Mouse (Mus musculus): ENCODE data around the gene Drc1. TPM values are rescaled to one million over a fixed set of nuclear protein-coding genes. Genes with fewer than 3 reads are reported as not detected.

Gene Drc1
- 1.1 and 3.4 TPM in 2 replicates for polyA plus RNA-seq (2014; fragmentation: Nextera tagmentation; extraction: Ambion mirVana)

DNA sequence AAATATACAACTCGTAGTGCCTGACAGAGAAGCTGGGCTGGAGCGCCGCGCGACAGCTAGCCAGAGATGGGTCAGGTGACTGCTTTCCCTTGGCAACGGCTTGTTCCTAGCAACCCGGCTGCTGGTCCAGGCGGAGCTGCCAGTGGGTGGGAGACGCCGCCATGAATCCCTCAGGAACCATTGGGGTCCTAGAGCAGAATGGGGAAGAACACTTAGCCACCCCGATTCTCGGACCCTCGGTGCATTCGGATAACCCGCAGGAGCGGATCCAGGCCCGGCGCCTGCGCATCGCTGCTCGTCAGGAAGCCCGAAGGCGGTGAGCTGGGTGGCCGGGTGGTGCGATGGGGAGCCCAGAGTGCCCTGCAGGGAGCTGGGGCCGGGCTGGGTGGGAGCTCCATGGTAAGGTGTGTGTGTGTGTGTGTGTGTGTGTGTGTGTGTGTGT lies at the start of gene Drc1:
TSS of gene Drc1 (plus strand) at position 98 of the 442 bp plus-strand sequence.
- peak; percentile 58 for DNase-seq (ENCODE audit: low spot score)
- no peaks in the 10 kb centered on the region for H3K4me1 ChIP-seq (ENCODE audit: control insufficient read depth, insufficient read depth, low read length)
- H3K27me3 ChIP-seq (replicated peaks; ENCODE audit: control insufficient read depth, insufficient read depth, low read length), result no peaks in the 10 kb centered on the region
- H3K27ac ChIP-seq (replicated peaks; ENCODE audit: low read depth, low read length), result no peak within 1 kb of the TSS
- peaks cover 12% of the 10 kb centered on the region for H3K9me3 ChIP-seq (ENCODE audit: control insufficient read depth, low read length)
- H3K36me3 ChIP-seq (ENCODE audit: control insufficient read depth, insufficient read depth, low read length), result no peaks in the 10 kb centered on the region
- H3K9ac ChIP-seq (ENCODE audit: low read depth, low read length), result peak within 1 kb of the TSS; percentile 35
- WGBS, result 3% methylated on average over 26 of the region's 26 CpGs
- ATAC-seq (ENCODE audit: low read depth), result peak; percentile 82
- peak within 1 kb of the TSS; percentile 34 for H3K4me3 ChIP-seq (ENCODE audit: low read depth, low read length)
- H3K4me2 ChIP-seq (ENCODE audit: low read depth, low read length), result peak within 1 kb of the TSS; percentile 58

GRCm38 (mm10) chr5:30231891-30232270 lies 49.3 kb upstream of the Drc1 start:
- Histone ChIP-seq H3K27me3 (replicated peaks; ENCODE audit: control insufficient read depth, insufficient read depth, low read length) (no peaks in the 10 kb centered on the region), H3K4me2 (ENCODE audit: low read depth, low read length) (peak overlapping the region; percentile 61), H3K36me3 (ENCODE audit: control insufficient read depth, insufficient read depth, low read length) (0 out of 2 replicates have a peak, but pooled peaks cover 8% of the 10 kb centered on the region), H3K9ac (ENCODE audit: low read depth, low read length) (peak overlapping the region; percentile 62), H3K27ac (replicated peaks; ENCODE audit: low read depth, low read length) (no peak overlapping the region; the same call in 1 of the 2 replicates), H3K9me3 (ENCODE audit: control insufficient read depth, low read length) (0 out of 2 replicates have a peak, but pooled peaks cover 9% of the 10 kb centered on the region), H3K4me3 (ENCODE audit: low read depth, low read length) (peak overlapping the region; percentile 76), H3K4me1 (ENCODE audit: control insufficient read depth, insufficient read depth, low read length) (peaks cover 12% of the 10 kb centered on the region)
- WGBS, result 42% methylated on average over 16 of the region's 16 CpGs
- DNase-seq (ENCODE audit: low spot score), result no peak
- ATAC-seq (ENCODE audit: low read depth), result no peak

DNA sequence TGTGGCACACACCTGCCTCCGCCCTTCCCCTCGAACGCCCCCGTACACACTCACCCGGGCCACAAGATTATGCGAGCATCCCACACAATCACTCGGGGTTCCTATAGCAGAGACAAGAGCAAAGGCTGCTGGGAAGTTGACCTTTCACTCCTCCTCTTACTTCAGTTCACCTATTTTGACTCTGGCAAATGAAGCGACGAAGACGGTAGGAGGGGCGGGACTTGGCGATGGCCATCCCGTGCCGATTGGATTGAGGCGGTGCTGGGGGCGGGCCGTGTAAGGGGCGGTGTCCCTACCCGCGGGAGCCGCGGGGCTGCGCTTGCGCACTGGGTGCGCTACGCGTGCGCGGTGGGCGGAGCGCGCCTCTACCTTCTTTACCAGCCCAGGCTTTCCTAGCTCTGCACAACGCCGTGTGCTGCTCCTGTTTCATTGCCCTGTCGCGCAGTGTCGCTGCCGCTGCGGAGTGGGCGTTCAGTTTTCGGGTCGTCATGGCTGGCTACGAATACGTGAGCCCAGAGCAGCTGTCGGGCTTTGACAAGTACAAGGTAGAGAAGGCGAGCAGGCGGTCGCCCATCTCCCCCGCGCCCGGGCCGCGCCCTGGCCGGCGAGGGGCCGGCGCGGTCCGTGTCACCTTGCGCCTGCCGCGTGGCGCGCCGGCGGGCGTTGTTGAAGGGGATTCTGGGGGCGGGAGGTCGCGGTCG lies 48.8 kb upstream of the Drc1 start, which contains the start of gene Selenoi:
TSS of gene Selenoi (plus strand) at position 311 of the 701 bp plus-strand sequence.
- Histone ChIP-seq H3K4me1 (ENCODE audit: control insufficient read depth, insufficient read depth, low read length) (peaks cover 12% of the 10 kb centered on the region), H3K9ac (ENCODE audit: low read depth, low read length) (peak within 1 kb of the TSS; percentile 79), H3K9me3 (ENCODE audit: control insufficient read depth, low read length) (0 out of 2 replicates have a peak, but pooled peaks cover 9% of the 10 kb centered on the region), H3K4me3 (ENCODE audit: low read depth, low read length) (peak within 1 kb of the TSS; percentile 76), H3K36me3 (ENCODE audit: control insufficient read depth, insufficient read depth, low read length) (0 out of 2 replicates have a peak, but pooled peaks cover 8% of the 10 kb centered on the region), H3K4me2 (ENCODE audit: low read depth, low read length) (peak within 1 kb of the TSS; percentile 61), H3K27ac (replicated peaks; ENCODE audit: low read depth, low read length) (peak within 1 kb of the TSS; percentile 83), H3K27me3 (replicated peaks; ENCODE audit: control insufficient read depth, insufficient read depth, low read length) (no peaks in the 10 kb centered on the region)
- WGBS, result 2% methylated on average over 48 of the region's 71 CpGs
- peak; percentile 99 for ATAC-seq (ENCODE audit: low read depth)
- peak; percentile 99 for DNase-seq (ENCODE audit: low spot score)

DNA sequence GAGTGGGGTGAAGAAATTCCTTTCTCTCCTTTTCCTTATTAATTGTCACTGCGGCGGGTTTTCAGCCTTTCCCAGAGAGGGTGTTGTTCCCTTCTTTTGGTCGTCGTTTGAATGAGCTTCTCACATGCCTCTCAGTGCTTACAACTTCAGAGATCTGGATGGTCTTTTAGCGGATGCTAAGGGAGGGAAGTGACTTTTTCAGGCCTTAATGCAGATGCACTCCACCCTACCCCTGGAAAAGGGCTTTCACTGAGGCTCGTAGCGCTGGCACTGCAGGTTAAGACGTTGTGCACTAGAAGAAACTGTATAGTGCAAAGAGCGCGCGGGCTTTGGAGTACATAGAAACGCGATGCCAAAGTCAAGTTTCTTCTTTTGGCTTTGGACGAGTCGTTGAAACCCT lies 48.1 kb upstream of the Drc1 start:
- Histone ChIP-seq H3K27ac (replicated peaks; ENCODE audit: low read depth, low read length) (peak overlapping the region; percentile 83), H3K4me1 (ENCODE audit: control insufficient read depth, insufficient read depth, low read length) (peaks cover 12% of the 10 kb centered on the region), H3K4me2 (ENCODE audit: low read depth, low read length) (peak overlapping the region; percentile 61), H3K9me3 (ENCODE audit: control insufficient read depth, low read length) (0 out of 2 replicates have a peak, but pooled peaks cover 9% of the 10 kb centered on the region), H3K9ac (ENCODE audit: low read depth, low read length) (peak overlapping the region; percentile 79), H3K27me3 (replicated peaks; ENCODE audit: control insufficient read depth, insufficient read depth, low read length) (no peaks in the 10 kb centered on the region), H3K36me3 (ENCODE audit: control insufficient read depth, insufficient read depth, low read length) (0 out of 2 replicates have a peak, but pooled peaks cover 8% of the 10 kb centered on the region), H3K4me3 (ENCODE audit: low read depth, low read length) (peak overlapping the region; percentile 76)
- ATAC-seq (ENCODE audit: low read depth) (no peak), DNase-seq (ENCODE audit: low spot score) (peak; percentile 44)
- WGBS, result under 1% methylated on average over 15 of the region's 15 CpGs

DNA sequence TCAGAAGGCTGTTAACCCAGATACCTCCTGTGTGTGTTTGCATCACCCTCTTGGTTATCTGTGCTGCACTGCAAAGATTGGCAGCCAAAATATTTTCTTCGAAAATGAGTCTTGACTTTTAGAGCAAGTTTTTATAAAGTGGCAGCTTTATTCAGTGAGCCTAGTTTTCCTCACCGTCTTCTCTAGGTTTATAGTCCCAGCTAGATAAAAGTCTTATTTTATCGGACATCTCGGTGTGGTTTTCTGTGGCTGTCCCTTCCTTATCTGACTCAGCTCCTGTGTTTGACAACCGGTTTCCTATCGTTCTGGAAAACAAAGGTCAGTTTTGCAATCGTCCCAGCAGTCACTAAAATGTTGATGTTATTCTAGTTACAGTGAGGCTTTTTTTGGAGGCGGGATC lies 47.2 kb upstream of the Drc1 start:
- H3K4me1 ChIP-seq (ENCODE audit: control insufficient read depth, insufficient read depth, low read length), result peaks cover 12% of the 10 kb centered on the region
- H3K4me3 ChIP-seq (ENCODE audit: low read depth, low read length), result peak overlapping the region; percentile 76
- H3K9me3 ChIP-seq (ENCODE audit: control insufficient read depth, low read length), result 0 out of 2 replicates have a peak, but pooled peaks cover 9% of the 10 kb centered on the region
- DNase-seq (ENCODE audit: low spot score) (no peak), ATAC-seq (ENCODE audit: low read depth) (no peak)
- 0 out of 2 replicates have a peak, but pooled peaks cover 8% of the 10 kb centered on the region for H3K36me3 ChIP-seq (ENCODE audit: control insufficient read depth, insufficient read depth, low read length)
- no peaks in the 10 kb centered on the region for H3K27me3 ChIP-seq (replicated peaks; ENCODE audit: control insufficient read depth, insufficient read depth, low read length)
- 67% methylated on average over 8 of the region's 8 CpGs for WGBS
- peak overlapping the region; percentile 79 for H3K9ac ChIP-seq (ENCODE audit: low read depth, low read length)
- no peak overlapping the region for H3K27ac ChIP-seq (replicated peaks; ENCODE audit: low read depth, low read length)
- H3K4me2 ChIP-seq (ENCODE audit: low read depth, low read length), result peak overlapping the region; percentile 61

GRCm38 (mm10) chr5:30235641-30236126 lies 45.5 kb upstream of the Drc1 start:
- no peaks in the 10 kb centered on the region for H3K27me3 ChIP-seq (replicated peaks; ENCODE audit: control insufficient read depth, insufficient read depth, low read length)
- H3K9me3 ChIP-seq (ENCODE audit: control insufficient read depth, low read length), result 0 out of 2 replicates have a peak, but pooled peaks cover 2% of the 10 kb centered on the region
- H3K4me1 ChIP-seq (ENCODE audit: control insufficient read depth, insufficient read depth, low read length), result peaks cover 12% of the 10 kb centered on the region
- no peak overlapping the region for H3K9ac ChIP-seq (ENCODE audit: low read depth, low read length)
- no peak overlapping the region for H3K27ac ChIP-seq (replicated peaks; ENCODE audit: low read depth, low read length)
- no peak for DNase-seq (ENCODE audit: low spot score)
- 0 out of 2 replicates have a peak, but pooled peaks cover under 1% of the 10 kb centered on the region for H3K36me3 ChIP-seq (ENCODE audit: control insufficient read depth, insufficient read depth, low read length)
- no peak overlapping the region for H3K4me2 ChIP-seq (ENCODE audit: low read depth, low read length)
- ATAC-seq (ENCODE audit: low read depth), result no peak
- H3K4me3 ChIP-seq (ENCODE audit: low read depth, low read length), result no peak overlapping the region
- WGBS, result 91% methylated on average over 2 of the region's 2 CpGs

DNA sequence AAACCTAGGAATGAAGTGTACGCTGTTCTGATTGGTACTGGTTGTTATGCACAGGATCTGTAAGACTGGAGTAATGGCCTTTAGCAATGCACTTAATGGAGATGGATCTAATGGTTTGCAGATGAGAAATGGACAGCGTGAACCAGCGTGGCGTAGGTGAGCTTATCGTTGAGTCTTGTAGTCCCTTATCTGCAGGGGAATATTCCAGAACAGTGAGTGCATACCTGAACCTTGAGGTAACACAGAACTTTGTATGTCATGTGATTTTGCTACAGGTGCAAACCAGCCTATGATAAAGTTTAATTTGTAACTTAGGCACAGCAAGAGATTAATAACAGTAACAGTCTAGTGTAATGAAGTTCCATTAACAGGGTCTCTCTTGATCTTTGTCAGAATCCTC lies 42.7 kb upstream of the Drc1 start:
- Histone ChIP-seq H3K36me3 (ENCODE audit: control insufficient read depth, insufficient read depth, low read length) (no peaks in the 10 kb centered on the region), H3K27ac (replicated peaks; ENCODE audit: low read depth, low read length) (no peak overlapping the region), H3K4me2 (ENCODE audit: low read depth, low read length) (no peak overlapping the region), H3K9me3 (ENCODE audit: control insufficient read depth, low read length) (no peaks in the 10 kb centered on the region), H3K27me3 (replicated peaks; ENCODE audit: control insufficient read depth, insufficient read depth, low read length) (no peaks in the 10 kb centered on the region), H3K4me3 (ENCODE audit: low read depth, low read length) (no peak overlapping the region), H3K4me1 (ENCODE audit: control insufficient read depth, insufficient read depth, low read length) (peaks cover 8% of the 10 kb centered on the region), H3K9ac (ENCODE audit: low read depth, low read length) (no peak overlapping the region)
- DNase-seq (ENCODE audit: low spot score) (no peak), ATAC-seq (ENCODE audit: low read depth) (no peak)
- 95% methylated on average over 5 of the region's 5 CpGs for WGBS

- H3K9me3 ChIP-seq (ENCODE audit: control insufficient read depth, low read length), result no peaks in the 10 kb centered on the region
- no peaks in the 10 kb centered on the region for H3K36me3 ChIP-seq (ENCODE audit: control insufficient read depth, insufficient read depth, low read length)
- DNase-seq (ENCODE audit: low spot score), result no peak
- WGBS, result 82% methylated on average over 7 of the region's 7 CpGs
- no peak for ATAC-seq (ENCODE audit: low read depth)
- no peak overlapping the region for H3K4me3 ChIP-seq (ENCODE audit: low read depth, low read length)
- H3K27me3 ChIP-seq (replicated peaks; ENCODE audit: control insufficient read depth, insufficient read depth, low read length), result no peaks in the 10 kb centered on the region
- H3K4me1 ChIP-seq (ENCODE audit: control insufficient read depth, insufficient read depth, low read length), result no peaks in the 10 kb centered on the region
- no peak overlapping the region for H3K27ac ChIP-seq (replicated peaks; ENCODE audit: low read depth, low read length)
- H3K4me2 ChIP-seq (ENCODE audit: low read depth, low read length), result no peak overlapping the region
- H3K9ac ChIP-seq (ENCODE audit: low read depth, low read length), result no peak overlapping the region
Observed at GRCm38 (mm10) chr5:30240552-30240951, 40.6 kb upstream of the Drc1 start.

Data from embryonic facial prominence, embryonic 14.5 days (tissue).